Mouse (Mus musculus) forebrain, embryonic 13.5 days (tissue): ENCODE measurements around the gene Adora3. TPM values are rescaled to one million over a fixed set of nuclear protein-coding genes. Genes with fewer than 3 reads are reported as not detected.
"Not testable (repeated sequence)": the region's sequence is repeated elsewhere in the genome, so short reads cannot be mapped to it uniquely, and the experiment has no call there.

ENCODE experiments used
- ATAC-seq: fragments of 200-750 bp; cut with Nextera tagmentation; 2 replicates; pipeline ENCODE4 v1.8.0; 2017
- H3K27ac ChIP-seq: fragments of 300-500 bp; sonication (generic); 2 replicates; pipeline ENCODE4 v1.5.1; 2015; ENCODE audit warnings: inconsistent platforms, mild to moderate bottlenecking, moderate library complexity
- H3K27me3 ChIP-seq: fragments of 300-500 bp; sonication (generic); 2 replicates; pipeline ENCODE4 v1.6.1; 2015; ENCODE audit warnings: mild to moderate bottlenecking, inconsistent platforms
- H3K36me3 ChIP-seq: fragments of 300-500 bp; sonication (generic); 2 replicates; pipeline ENCODE4 v1.6.1; 2015; ENCODE audit warnings: mild to moderate bottlenecking, inconsistent platforms; ENCODE audit not compliant: poor library complexity, severe bottlenecking
- H3K4me1 ChIP-seq: fragments of 300-500 bp; sonication (generic); 2 replicates; pipeline ENCODE4 v1.6.1; 2015; ENCODE audit warnings: inconsistent platforms
- H3K4me2 ChIP-seq: fragments of 300-500 bp; sonication (generic); 2 replicates; pipeline ENCODE4 v1.6.1; 2015; ENCODE audit warnings: inconsistent platforms, mild to moderate bottlenecking, moderate library complexity
- H3K4me3 ChIP-seq: fragments of 300-500 bp; sonication (generic); 2 replicates; pipeline ENCODE4 v1.5.1; 2015; ENCODE audit warnings: mild to moderate bottlenecking, inconsistent platforms
- H3K9ac ChIP-seq: fragments of 300-500 bp; sonication (generic); 2 replicates; pipeline ENCODE4 v1.6.1; 2015; ENCODE audit warnings: mild to moderate bottlenecking, inconsistent platforms
- H3K9me3 ChIP-seq: fragments of 300-500 bp; sonication (generic); replicated peaks from 2 replicates; pipeline ENCODE4 v1.6.1; 2016; ENCODE audit warnings: inconsistent platforms
- WGBS: fragments of 180-500 bp; shearing (Covaris S2); methylation state at CpG from one replicate; pipeline ENCODE4 v1.1.7; 2015; 5-methylcytosine and 5-hydroxymethylcytosine counted together
- polyA plus RNA-seq: library from polyadenylated mRNA; unstranded; fragments of >200 nt; fragmentation: Nextera tagmentation; extraction: Ambion mirVana; gene quantifications from 2 replicates; pipeline ENCODE4 v1.2.1, GENCODE M21; 2015

The Adora3 gene
- polyA plus RNA-seq, 1 experiment from 2014 or later, result 0.12 TPM

- H3K4me2 ChIP-seq, result no peak overlapping the region
- H3K27me3 ChIP-seq, result no peaks in the 10 kb centered on the region
- no peaks in the 10 kb centered on the region for H3K36me3 ChIP-seq
- H3K9me3 ChIP-seq, result no peaks in the 10 kb centered on the region
- H3K9ac ChIP-seq, result no peak overlapping the region
- WGBS, result 92% methylated on average over 4 of the region's 4 CpGs
- ATAC-seq, result no peak
- H3K4me1 ChIP-seq, result peaks cover 4% of the 10 kb centered on the region; the same call in 1 of the 2 replicates
- no peak overlapping the region for H3K4me3 ChIP-seq
- H3K27ac ChIP-seq, result no peak overlapping the region
These were observed 38.3 kb downstream of the Adora3 start for GRCm38 (mm10) chr3:105908976-105909375.

- H3K4me2 ChIP-seq, result no peak overlapping the region
- H3K27ac ChIP-seq, result no peak overlapping the region
- no peaks in the 10 kb centered on the region for H3K36me3 ChIP-seq
- H3K4me3 ChIP-seq, result no peak overlapping the region
- no peaks in the 10 kb centered on the region for H3K9me3 ChIP-seq
- peaks cover 4% of the 10 kb centered on the region; the same call in 1 of the 2 replicates for H3K4me1 ChIP-seq
- H3K27me3 ChIP-seq, result no peaks in the 10 kb centered on the region
- no peak overlapping the region for H3K9ac ChIP-seq
- WGBS, result 78% methylated on average over 11 of the region's 11 CpGs
- ATAC-seq, result no peak
These were observed 40.0 kb downstream of the Adora3 start for GRCm38 (mm10) chr3:105910519-105911190.

GRCm38 (mm10) chr3:105912097-105912880 is 41.6 kb downstream of the Adora3 start:
- no peaks in the 10 kb centered on the region for H3K36me3 ChIP-seq
- ATAC-seq, result no peak
- peaks cover 4% of the 10 kb centered on the region; the same call in 1 of the 2 replicates for H3K4me1 ChIP-seq
- 84% methylated on average over 9 of the region's 9 CpGs for WGBS
- no peak overlapping the region for H3K27ac ChIP-seq
- no peaks in the 10 kb centered on the region for H3K9me3 ChIP-seq
- H3K9ac ChIP-seq, result no peak overlapping the region
- no peak overlapping the region for H3K4me3 ChIP-seq
- H3K27me3 ChIP-seq, result no peaks in the 10 kb centered on the region
- H3K4me2 ChIP-seq, result no peak overlapping the region

- 82% methylated on average over 10 of the region's 10 CpGs for WGBS
These were observed 43.4 kb downstream of the Adora3 start for GRCm38 (mm10) chr3:105913839-105914681.

GRCm38 (mm10) chr3:105915281-105915680 is 44.6 kb downstream of the Adora3 start:
- H3K36me3 ChIP-seq, result no peaks in the 10 kb centered on the region
- no peak overlapping the region for H3K27ac ChIP-seq
- no peak overlapping the region for H3K4me2 ChIP-seq
- no peak overlapping the region for H3K4me3 ChIP-seq
- H3K4me1 ChIP-seq, result no peaks in the 10 kb centered on the region
- H3K27me3 ChIP-seq, result no peaks in the 10 kb centered on the region
- no peaks in the 10 kb centered on the region for H3K9me3 ChIP-seq
- WGBS, result 53% methylated on average over 1 of the region's 1 CpGs
- no peak for ATAC-seq
- H3K9ac ChIP-seq, result no peak overlapping the region

More at GRCm38 (mm10) chr3:105913839-105914681, 43.4 kb downstream of the Adora3 start:
- H3K36me3 ChIP-seq, result no peaks in the 10 kb centered on the region
- no peak overlapping the region for H3K9ac ChIP-seq
- no peak overlapping the region for H3K27ac ChIP-seq
- H3K4me1 ChIP-seq, result no peaks in the 10 kb centered on the region
- ATAC-seq, result no peak
- no peak overlapping the region for H3K4me3 ChIP-seq
- H3K4me2 ChIP-seq, result no peak overlapping the region
- H3K27me3 ChIP-seq, result no peaks in the 10 kb centered on the region
- H3K9me3 ChIP-seq, result no peaks in the 10 kb centered on the region

GRCm38 (mm10) chr3:105916455-105916854 is 45.8 kb downstream of the Adora3 start:
- ATAC-seq, H3K4me2 ChIP-seq, H3K4me1 ChIP-seq, H3K27ac ChIP-seq, H3K4me3 ChIP-seq, H3K27me3 ChIP-seq, H3K9ac ChIP-seq, H3K9me3 ChIP-seq, H3K36me3 ChIP-seq: not testable (repeated sequence)

- Histone ChIP-seq H3K27ac (no peak overlapping the region), H3K36me3 (no peaks in the 10 kb centered on the region), H3K9ac (no peak overlapping the region), H3K4me3 (no peak overlapping the region), H3K4me1 (no peaks in the 10 kb centered on the region), H3K9me3 (no peaks in the 10 kb centered on the region), H3K4me2 (no peak overlapping the region), H3K27me3 (no peaks in the 10 kb centered on the region)
- ATAC-seq, result no peak
- 70% methylated on average over 10 of the region's 10 CpGs for WGBS
These were observed 47.1 kb downstream of the Adora3 start for GRCm38 (mm10) chr3:105917656-105918354.

- ATAC-seq, result no peak
- no peaks in the 10 kb centered on the region for H3K9me3 ChIP-seq
- no peak overlapping the region for H3K9ac ChIP-seq
- no peaks in the 10 kb centered on the region for H3K4me1 ChIP-seq
- no peaks in the 10 kb centered on the region for H3K27me3 ChIP-seq
- H3K27ac ChIP-seq, result no peak overlapping the region
- no peaks in the 10 kb centered on the region for H3K36me3 ChIP-seq
- no peak overlapping the region for H3K4me3 ChIP-seq
- H3K4me2 ChIP-seq, result no peak overlapping the region
- 83% methylated on average over 3 of the region's 3 CpGs for WGBS
These were observed 47.7 kb downstream of the Adora3 start for GRCm38 (mm10) chr3:105918355-105918745.

- not testable (repeated sequence) for H3K4me3 ChIP-seq, H3K9ac ChIP-seq, H3K36me3 ChIP-seq, ATAC-seq, H3K27ac ChIP-seq, H3K4me1 ChIP-seq, H3K27me3 ChIP-seq, H3K9me3 ChIP-seq, H3K4me2 ChIP-seq
These were observed 50.1 kb downstream of the Adora3 start for GRCm38 (mm10) chr3:105920743-105921142.

GRCm38 (mm10) chr3:105921959-105922358 is 51.3 kb downstream of the Adora3 start:
- Histone ChIP-seq H3K4me1 (no peaks in the 10 kb centered on the region), H3K9ac (no peak overlapping the region), H3K27me3 (no peaks in the 10 kb centered on the region), H3K36me3 (no peaks in the 10 kb centered on the region), H3K4me2 (no peak overlapping the region), H3K4me3 (no peak overlapping the region), H3K9me3 (no peaks in the 10 kb centered on the region), H3K27ac (no peak overlapping the region)
- ATAC-seq, result no peak
- 82% methylated on average over 2 of the region's 2 CpGs for WGBS

- Histone ChIP-seq H3K9ac (no peak overlapping the region), H3K4me1 (no peaks in the 10 kb centered on the region), H3K36me3 (no peaks in the 10 kb centered on the region), H3K27ac (no peak overlapping the region), H3K4me3 (no peak overlapping the region), H3K27me3 (no peaks in the 10 kb centered on the region), H3K4me2 (no peak overlapping the region), H3K9me3 (no peaks in the 10 kb centered on the region)
- 86% methylated on average over 9 of the region's 9 CpGs for WGBS
- no peak for ATAC-seq
These were observed 54.0 kb downstream of the Adora3 start for GRCm38 (mm10) chr3:105924616-105925015.
